Mouse (Mus musculus) embryonic fibroblast, embryonic 13.5 days (primary cell): ENCODE measurements around the gene Atp12a. TPM values are rescaled to one million over a fixed set of nuclear protein-coding genes. Genes with fewer than 3 reads are reported as not detected.

Source experiments
- H3K27ac ChIP-seq: 2 replicates; pipeline ENCODE4 v1.5.1; 2012; ENCODE audit warnings: low read length, control low read depth, inconsistent platforms; ENCODE audit not compliant: insufficient read depth
- H3K4me1 ChIP-seq: 2 replicates; pipeline ENCODE4 v1.6.1; 2011; ENCODE audit warnings: low read length; ENCODE audit not compliant: control insufficient read depth, insufficient read depth
- H3K4me3 ChIP-seq: 2 replicates; pipeline ENCODE4 v1.5.1; 2011; ENCODE audit warnings: mild to moderate bottlenecking, control low read depth, low read length; ENCODE audit not compliant: insufficient read depth
- CTCF ChIP-seq: IDR thresholded peaks from 2 replicates; pipeline ENCODE4 v1.5.1; 2011; ENCODE audit warnings: mild to moderate bottlenecking, control low read depth, low read length, moderate library complexity, borderline replicate concordance; ENCODE audit not compliant: insufficient read depth
- POLR2A ChIP-seq: IDR thresholded peaks from 2 replicates; pipeline ENCODE4 v1.6.1; 2011; ENCODE audit warnings: low read depth, mild to moderate bottlenecking, control low read depth, low read length, moderate library complexity
- polyA plus RNA-seq: library from polyadenylated mRNA; stranded (reverse); fragments of >200 nt; gene quantifications from 2 replicates; pipeline ENCODE4 v1.2.4, GENCODE M21; 2011; ENCODE audit warnings: low read depth; ENCODE audit not compliant: missing spikeins, insufficient read length

Atp12a gene
- polyA plus RNA-seq: not detected in 2 replicates

GRCm38 (mm10) chr14:56364711-56365237 is at the start of gene Atp12a:
Gene Atp12a, plus strand, starts transcription at chr14:56365068.
- Histone ChIP-seq H3K4me1 (no peaks in the 10 kb centered on the region), H3K4me3 (no peak within 1 kb of the TSS), H3K27ac (no peak within 1 kb of the TSS)
- no peak for TF ChIP-seq POLR2A
- TF ChIP-seq CTCF: no peak

DNA sequence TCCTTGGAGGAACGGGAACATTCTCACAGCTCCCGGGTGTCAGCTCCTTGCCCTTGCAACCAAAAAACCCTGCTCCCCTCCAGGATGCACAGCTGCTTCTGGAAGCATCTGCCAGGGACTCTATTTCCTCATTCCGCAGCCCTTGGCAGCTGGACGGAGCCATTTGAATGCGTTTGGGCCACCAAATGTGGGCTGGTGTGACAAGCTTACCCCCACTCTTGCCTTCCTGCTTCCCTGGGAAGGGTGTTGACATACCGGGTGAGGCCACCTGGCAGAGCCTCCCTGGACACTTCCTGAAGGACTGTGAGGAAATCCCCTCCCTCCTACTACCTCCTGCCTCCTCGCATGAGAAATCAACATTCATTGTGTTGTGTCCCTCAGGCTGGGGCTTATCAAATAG is 49.3 kb upstream of the Atp12a start:
- Histone ChIP-seq H3K4me3 (no peak overlapping the region), H3K4me1 (no peaks in the 10 kb centered on the region), H3K27ac (no peak overlapping the region)
- no peak for TF ChIP-seq CTCF
- no peak for TF ChIP-seq POLR2A

- Histone ChIP-seq H3K4me3 (no peak overlapping the region), H3K4me1 (no peaks in the 10 kb centered on the region), H3K27ac (no peak overlapping the region)
- TF ChIP-seq POLR2A: no peak
- TF ChIP-seq CTCF: no peak
Observed at GRCm38 (mm10) chr14:56316333-56316732, 48.5 kb upstream of the Atp12a start.

GRCm38 (mm10) chr14:56322982-56323381 is 41.9 kb upstream of the Atp12a start:
- Histone ChIP-seq H3K27ac (no peak overlapping the region), H3K4me1 (no peaks in the 10 kb centered on the region), H3K4me3 (no peak overlapping the region)
- TF ChIP-seq CTCF (no peak), POLR2A (no peak)

- no peak for TF ChIP-seq CTCF
- TF ChIP-seq POLR2A: no peak
- Histone ChIP-seq H3K27ac (no peak overlapping the region), H3K4me3 (no peak overlapping the region), H3K4me1 (no peaks in the 10 kb centered on the region)
Observed at GRCm38 (mm10) chr14:56325038-56325437, 39.8 kb upstream of the Atp12a start.

GRCm38 (mm10) chr14:56333700-56334099 is 31.2 kb upstream of the Atp12a start:
- TF ChIP-seq POLR2A: no peak
- no peak for TF ChIP-seq CTCF
- Histone ChIP-seq H3K4me3 (no peak overlapping the region), H3K27ac (no peak overlapping the region), H3K4me1 (no peaks in the 10 kb centered on the region)

DNA sequence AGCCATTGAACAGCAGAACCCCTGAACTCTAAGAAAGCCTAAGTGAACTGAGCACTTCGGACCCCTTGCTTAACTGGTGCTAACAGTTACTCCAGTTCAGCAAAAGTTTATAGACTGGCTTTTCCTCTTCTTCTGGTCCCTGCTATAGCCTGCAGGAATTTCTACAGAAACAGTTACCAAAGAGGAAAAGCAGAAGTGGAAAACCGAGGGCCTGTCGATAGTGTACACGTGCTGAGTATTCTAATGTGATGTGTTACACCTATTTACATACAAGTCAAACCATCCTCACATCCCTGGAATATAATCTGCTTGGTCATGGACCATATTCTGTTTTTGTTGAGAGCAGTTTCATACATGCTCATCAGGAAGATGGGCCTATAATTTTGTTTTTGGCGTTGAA is 30.4 kb upstream of the Atp12a start:
- Histone ChIP-seq H3K4me1 (no peaks in the 10 kb centered on the region), H3K4me3 (no peak overlapping the region), H3K27ac (no peak overlapping the region)
- TF ChIP-seq CTCF (no peak), POLR2A (no peak)

GRCm38 (mm10) chr14:56336032-56336431 is 28.8 kb upstream of the Atp12a start:
- Histone ChIP-seq H3K4me3 (no peak overlapping the region), H3K4me1 (no peaks in the 10 kb centered on the region), H3K27ac (no peak overlapping the region)
- no peak for TF ChIP-seq CTCF
- TF ChIP-seq POLR2A: no peak

DNA sequence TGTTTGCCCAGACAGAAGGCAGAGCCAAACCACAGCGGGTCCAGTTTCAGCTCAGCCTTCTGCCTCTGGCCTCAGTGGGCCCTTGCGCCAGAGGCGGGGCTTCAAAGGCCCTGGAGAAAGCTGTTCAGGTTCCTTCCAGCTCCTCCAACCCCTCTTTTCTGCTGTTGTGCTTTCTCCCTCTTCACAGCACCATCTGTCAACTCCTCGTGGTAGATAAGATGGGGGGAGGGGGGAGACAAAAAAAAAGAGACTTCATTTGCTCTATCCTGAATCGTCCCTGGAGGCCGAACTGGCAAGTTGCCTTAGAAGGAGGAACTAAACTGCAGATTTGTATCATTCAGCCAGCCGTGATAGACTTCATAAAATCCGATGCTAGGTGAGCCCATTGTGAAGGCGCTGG is 27.8 kb upstream of the Atp12a start:
- no peaks in the 10 kb centered on the region for H3K4me1 ChIP-seq
- no peak for TF ChIP-seq CTCF
- TF ChIP-seq POLR2A: no peak
- H3K4me3 ChIP-seq: no peak overlapping the region
- H3K27ac ChIP-seq: no peak overlapping the region

- TF ChIP-seq POLR2A (no peak), CTCF (no peak)
- Histone ChIP-seq H3K27ac (no peak overlapping the region), H3K4me1 (no peaks in the 10 kb centered on the region), H3K4me3 (no peak overlapping the region)
Observed at GRCm38 (mm10) chr14:56337696-56338095, 27.2 kb upstream of the Atp12a start.

DNA sequence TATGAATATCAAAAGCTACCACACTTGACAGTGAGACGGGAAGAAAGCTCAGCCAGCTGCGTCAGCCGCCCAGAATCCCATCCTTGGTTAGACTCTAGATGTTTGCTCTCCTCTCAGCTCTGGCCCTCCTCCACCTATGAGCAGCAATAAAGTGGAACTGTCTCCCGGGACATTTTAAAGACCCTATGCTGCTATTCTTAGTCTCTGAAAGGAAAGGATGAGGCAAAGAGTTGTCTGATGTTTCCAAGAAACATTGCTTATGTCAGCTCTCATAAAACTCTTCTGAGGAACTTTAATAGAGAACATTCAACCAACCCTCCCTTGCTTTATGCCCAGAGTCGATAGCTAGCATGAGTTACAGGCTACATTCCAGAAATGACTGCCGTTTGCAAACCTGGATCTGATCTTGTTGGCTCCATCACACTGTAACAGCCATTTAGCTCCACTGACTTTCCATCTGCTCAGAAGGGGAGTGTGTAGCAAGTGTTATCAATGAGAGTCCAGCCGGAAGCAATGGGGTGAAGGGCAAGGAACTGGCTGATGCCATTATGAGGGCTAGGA is 25.9 kb upstream of the Atp12a start:
- no peak overlapping the region for H3K4me3 ChIP-seq
- H3K27ac ChIP-seq: no peak overlapping the region
- no peaks in the 10 kb centered on the region for H3K4me1 ChIP-seq
- no peak for TF ChIP-seq POLR2A
- no peak for TF ChIP-seq CTCF
